Mouse (Mus musculus): Measurements from ENCODE around the gene Snf8.

Snf8 gene

DNA sequence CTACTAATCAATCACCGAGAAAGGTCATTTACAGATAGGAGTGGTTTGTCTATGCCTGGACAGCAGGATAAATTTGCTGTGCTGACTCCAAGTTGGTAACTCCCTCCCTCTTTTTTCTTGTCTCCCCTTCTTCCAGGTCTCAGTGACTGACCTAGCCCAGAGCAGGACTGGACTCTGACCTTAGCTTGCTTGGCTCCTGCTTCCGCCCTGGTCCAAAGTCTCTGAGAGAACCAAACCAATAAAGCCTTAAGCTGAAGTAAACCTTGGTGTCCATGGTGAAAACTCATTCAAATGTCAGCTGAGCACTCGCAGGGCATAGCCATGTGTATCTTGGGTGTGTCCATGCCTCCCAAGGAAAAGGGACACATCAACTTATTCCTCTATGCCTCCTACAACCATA lies 4.1 kb upstream of the Snf8 start:
- DNase-seq = no peak

DNA sequence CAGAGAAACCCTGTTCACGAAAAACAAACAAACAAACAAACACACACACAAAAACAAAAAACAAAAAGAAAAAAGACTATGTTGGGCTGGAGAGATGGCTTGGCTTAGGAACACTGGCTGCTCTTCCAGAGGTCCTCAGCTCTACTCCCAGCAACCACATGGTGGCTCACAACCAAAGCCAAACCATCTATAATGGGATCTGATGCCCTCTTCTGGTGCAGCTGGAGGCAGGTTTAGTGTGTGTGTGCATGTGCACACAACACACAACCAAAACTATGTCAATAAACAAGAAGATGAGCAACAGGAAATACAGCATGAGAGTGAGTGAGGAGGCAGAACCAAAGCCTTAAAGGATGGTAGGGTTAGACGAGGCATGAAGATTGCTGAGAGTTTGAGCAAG lies 3.0 kb upstream of the Snf8 start:
- no peak for DNase-seq

DNA sequence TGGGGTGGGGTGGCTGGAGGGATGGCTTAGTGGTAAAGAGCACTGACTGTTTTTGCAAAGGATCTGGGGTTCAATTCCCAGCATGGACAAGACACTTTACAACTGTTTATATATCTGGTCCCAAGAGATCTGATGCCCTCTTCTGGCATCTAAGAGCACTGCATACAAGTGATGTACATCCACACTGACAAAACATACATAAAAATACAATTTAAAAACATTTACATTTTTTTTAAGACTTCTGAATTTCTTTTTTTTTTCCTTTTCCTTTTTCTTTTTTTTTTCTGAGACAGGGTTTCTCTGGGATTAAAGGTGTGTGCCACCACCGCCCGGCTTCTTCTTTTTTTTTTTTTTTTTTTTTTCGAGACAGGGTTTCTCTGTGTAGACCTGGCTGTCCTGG lies 1.4 kb upstream of the Snf8 start:
- DNase-seq = no peak

DNA sequence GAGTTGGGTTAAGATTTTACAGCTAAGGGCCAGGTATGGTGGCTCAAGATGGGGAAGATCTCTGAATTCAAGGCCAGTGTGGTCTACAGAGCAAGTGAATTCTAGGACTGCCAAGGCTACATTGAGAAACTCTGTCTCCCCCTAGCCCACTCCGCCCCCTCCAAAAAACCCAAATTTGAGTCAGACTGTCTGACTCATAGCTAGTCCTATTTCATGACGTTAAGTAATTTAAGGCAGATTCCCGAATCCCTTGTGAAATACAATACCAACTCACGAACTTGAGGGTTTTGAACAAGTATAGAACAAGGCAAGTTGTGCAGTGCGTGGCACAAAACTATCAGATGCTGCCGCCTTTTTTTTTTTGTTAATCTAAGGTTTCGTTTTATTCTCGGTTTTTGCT lies 569 bp upstream of the Snf8 start:
- no peak for DNase-seq

DNA sequence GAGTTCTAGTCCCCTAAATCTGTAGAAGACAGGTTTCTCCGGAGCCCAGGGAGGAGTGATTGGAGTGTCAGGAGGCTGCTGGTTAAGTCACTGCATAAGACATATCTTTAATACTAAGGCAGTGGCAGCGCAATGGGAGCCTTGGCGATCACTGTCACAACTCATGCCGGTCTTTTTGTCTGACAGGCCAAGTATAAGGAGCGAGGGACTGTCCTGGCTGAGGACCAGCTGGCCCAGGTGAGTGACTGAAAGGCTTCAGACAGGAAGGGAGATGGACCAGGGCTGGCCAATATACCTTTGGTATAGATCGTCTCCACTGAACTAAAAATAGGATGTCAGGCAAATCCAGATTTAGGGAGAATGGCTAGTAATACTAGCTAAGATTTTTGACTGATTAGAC lies 448 bp downstream of the Snf8 start:
- DNase-seq = no peak

DNA sequence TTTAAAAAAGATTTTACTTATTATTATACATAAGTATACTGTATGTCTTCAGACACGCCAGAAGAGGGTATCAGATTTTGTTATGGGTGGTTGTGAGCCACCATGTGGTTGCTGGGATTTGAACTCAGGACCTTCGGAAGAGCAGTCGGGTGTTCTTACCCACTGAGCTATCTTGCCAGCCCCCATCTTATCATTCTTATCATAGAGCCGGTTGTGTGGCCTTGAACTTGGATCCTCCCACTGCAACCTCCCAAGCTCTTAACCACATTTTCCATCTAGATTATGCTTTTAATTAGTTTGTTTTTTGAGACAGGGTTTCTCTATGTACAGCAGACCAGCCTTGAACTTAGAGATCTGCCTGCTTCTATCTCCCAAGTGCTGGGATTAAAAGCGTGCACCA lies 2.8 kb downstream of the Snf8 start:
- DNase-seq = no peak

DNA sequence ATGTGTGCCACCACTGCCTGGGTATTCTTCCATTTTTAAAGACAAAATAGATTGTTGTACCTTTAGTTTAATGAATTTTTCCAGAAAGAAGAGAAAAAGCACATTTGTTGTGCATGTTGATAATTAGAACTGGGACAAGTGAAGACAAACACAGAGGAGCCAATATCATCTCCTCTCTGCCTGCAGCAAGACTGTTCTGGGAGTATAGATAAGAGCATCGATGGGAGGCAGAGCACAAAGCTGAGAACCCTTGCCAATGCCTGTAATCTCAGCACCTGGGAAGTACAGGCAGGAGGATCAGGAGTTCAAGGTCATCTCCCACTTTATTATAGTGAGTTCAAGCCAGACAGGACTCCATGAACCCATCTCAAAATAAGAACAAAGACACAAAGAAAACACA lies 3.9 kb downstream of the Snf8 start:
- DNase-seq = no peak

DNA sequence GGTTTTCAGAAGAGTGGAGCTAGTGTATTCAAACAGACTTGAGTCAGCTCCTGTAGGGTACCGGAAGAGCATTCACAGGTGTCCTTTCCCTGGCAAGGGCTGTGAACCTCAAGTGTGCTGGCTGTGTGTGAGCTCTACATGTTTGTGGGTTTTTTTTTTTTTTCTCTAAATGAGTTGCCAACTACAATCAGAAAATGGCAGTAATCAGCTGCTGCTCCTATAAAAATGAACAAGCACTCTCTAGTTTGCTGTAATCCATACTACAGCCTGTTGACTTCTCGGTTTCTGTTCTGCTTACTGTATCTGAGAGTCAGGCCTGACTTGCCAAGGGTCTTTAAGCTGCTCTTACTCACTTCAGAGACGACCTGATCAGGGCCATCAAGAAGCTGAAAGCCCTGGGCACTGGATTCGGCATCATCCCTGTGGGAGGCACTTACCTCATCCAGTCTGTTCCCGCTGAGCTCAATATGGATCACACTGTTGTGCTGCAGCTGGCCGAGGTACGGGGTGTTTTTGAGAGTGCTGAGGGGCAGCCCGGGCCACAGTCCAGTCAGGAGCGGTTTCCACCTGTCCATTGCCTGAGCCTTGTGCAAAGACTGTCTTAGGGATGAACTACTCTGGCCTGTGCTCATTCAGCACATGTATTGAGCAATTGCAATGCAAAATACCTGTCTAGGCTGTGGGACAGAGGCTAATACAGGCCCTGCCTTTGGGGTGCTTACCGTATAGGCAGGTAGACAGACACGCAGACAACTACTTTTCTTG lies 10.3 kb downstream of the Snf8 start:
- DNase-seq = no peak

DNA sequence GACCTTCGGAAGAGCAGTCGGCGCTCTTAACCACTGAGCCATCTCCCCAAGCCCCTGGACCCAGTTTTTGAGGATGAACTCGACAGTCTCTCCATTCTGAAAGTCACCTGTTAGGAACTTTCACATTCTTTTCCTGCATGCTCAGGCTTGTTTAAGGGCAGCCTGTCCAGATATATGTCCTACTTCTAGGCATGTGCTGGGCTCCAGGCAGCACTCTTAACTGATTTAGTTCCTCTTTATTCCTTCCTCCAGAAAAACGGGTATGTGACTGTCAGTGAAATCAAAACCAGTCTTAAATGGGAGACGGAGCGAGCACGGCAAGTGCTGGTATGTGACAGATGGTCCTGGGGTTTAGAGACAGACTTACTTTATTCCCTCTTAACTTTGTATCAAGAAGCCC lies 11.3 kb downstream of the Snf8 start:
- DNase-seq = no peak

DNA sequence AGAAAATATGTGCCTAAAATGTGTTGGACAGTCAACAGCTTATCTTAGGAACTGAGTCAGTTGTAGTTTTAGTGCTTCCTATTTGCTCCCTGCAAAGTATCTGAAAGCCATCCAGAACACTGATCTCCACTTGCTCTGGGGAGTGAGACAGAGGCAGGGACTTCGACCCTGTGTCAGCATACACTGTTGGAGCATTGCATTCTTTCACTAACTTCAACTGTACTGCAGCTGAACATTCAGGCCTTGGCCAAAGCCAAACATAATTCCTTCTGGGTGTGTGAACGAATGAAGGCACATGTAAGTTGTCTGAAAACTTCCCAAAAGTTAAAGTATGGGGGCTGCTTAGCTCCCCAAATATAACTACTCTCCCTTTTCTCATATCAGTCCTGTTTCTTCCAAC lies 12.1 kb downstream of the Snf8 start:
- DNase-seq = no peak

DNA sequence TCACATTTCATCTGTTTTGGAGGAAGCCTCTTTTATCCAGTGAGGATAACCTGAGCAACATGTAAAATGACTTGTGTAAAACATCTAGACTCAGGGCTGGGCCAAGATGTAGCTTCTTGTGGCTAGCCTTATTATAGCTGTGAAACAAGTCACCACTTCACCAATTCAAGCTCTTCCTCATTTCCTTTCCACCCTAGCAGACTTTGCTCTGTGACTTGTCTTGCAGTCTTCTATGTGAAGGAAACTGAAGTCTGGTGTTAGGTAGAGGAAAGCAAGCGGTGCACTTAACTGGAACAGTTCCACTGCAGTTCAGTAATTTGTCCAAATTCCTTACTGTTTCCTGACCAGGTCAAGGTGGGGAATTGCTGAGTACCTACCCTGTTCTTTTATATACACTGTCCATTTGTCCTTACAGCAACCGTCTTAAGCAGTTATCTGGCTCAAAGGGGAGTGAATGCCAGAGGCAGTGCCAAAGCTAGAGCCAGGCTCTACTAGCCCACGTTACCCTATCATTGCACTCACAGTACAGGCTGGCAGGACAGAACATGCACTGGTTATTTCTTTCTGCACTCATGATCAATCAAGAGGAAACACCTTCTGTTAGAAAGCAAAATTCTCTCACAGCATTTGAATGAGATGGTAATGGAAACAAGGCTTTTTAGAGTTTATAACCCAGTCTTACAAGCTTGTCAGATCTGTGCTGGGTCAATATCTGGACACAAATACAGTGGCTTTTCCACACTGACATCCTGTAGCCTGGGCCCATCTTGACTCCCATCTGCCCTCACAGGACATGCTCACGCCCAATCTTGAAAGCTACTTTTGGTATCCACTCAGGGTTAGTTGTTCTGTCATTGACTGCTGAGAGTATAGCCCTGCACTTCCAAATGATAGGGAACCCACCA lies 13.0 kb downstream of the Snf8 start:
- DNase-seq = no peak

DNA sequence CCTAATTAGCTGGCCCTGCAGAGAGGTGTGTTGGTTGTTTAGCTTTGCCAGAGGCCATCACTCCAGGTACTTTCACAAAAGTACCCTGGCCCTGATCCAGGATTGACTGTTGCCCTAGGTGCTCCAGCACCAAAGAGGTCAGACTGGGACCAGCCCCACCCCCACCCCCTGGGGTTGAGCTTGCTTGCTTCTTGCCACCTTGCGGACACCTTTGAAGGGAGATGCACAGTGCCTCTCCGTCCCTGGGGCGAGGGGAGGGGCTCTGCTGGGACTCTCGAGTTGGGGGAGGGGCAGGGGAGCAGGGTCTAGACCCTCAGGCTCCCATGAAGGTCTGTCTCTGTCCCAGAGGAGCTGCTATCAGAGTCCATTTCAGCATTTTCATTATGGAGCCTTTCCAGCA lies 15.3 kb downstream of the Snf8 start:
- DNase-seq = peak in 1 of 2 experiments; percentile 20

DNA sequence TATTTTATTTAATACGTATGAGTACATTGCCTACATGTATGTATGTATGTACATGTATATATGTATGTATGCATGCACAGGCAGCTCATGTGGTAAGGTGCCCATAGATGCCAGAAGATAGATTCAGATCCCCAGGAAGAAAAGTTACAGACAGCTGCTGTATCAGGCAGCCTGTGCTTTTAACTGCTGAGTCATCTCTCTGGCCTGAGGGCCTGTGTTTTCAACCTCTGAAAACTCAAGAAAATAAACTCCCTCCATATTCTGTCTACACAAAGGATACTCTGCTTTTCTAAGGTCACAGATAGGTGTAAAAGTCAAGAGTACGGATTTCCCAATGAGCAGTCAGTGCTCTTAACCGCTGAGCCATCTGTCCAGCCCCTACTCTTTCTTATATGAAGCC lies 16.2 kb downstream of the Snf8 start:
- DNase-seq = no peak

DNA sequence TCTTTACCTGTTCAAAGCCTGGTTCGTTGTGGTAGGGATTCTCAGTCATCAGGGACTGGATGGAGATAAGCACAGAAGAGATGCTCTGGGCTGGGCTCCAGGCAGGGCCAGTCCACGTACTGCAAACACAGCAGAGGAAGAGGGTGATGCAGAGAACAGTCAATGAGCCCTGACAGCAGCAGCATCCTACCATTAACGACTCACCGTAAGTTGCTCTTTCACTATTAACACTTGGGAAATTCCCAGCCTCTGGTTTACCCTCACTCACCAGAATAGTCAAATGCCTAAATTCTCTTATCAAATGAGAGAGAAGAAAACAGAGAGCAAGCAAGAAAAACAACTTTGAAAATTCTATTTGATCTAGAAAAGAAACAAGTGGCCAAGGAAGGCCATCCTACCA lies 23.6 kb downstream of the Snf8 start:
- DNase-seq = no peak

DNA sequence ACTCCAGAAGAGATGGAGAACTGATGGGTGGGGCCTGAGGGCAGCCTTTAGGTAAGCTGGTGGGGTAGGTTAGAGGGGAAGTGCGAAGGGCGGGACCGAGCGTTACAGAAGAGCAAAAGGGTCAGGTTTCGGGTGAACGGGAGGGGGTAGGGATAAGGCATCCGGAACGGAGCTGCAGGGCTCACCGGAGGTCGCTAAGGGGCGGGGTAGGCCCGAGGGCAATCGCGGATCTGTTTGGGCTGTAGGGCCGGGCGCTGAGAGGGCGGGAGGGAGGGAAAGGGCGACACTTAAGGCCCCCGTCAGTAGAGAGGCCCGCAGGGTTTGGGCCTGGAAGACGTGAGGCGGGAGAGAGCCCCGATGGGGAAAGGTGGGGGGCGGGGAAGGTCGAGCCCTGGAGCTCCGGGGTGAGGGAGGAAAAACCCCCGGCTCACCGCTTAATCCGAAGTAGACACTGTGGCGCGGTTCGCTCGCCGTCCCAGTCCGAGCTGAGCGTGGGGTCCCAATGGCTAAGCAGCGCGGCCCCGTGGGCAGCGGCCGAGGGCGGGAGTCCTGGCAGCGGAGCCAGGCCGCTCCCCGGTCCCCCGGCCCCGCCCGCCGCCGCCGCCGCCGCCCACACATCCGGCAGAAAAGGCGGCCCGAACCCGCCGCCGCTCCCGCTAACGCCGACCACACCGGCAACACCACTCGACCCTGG lies 30.0 kb downstream of the Snf8 start:
- peak; percentile 61 to 74 for DNase-seq

DNA sequence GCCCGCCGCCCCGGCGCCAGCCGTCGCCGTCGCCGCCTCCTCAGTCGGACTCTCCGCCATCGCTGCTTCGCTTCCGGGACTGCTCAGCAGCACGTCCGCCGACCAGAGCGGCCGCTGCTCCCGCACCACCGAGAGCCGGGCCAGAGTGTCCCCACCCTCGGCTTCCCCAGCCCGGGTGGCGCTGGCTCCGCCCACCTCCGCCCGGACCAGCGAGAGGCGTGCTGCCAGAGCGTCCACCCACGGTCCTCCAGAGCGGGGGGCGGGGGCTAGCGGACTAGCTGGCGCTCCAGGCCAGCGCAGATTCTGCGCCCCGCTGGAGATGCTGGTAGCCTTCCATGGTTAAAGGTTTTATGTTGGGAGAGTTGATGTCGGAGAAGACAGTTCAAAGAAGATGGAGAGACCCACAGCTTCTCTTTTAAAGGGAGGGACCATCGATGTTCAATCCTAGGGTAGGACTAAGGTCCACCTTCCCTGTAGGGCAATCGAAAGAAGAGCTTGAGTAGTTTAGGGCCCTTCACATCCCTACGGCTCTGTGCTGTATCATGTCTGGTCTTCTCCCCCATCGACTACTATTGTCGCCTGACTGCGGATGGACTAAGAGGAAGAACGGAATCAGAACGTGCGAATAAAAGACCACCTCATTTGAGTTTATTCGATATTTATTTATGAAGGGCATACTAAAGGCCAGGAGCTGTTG lies 30.7 kb downstream of the Snf8 start, which contains the start of gene Ube2z:
TSS of gene Ube2z (minus strand) at position 174 of the 697 bp plus-strand sequence.
- peak; percentile 96 to 98 for DNase-seq

DNA sequence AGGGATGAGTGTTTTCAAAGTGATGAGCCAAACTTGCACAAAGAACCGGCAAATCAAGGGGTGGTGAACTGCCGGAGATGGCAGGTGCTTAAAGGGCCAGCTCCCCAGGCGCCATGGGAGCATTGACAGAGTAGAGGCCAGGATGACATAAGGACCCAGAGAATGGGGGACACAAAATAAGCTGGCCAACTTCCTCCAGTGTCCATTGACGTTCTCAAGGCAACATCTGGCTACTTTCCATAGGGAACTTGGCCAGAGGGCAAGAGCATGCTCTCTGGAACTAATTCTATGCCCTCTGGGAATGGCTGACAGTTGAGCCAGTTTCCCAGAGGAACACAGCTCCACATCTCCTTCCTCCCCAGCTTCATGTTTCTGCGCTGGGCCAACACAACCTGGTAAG lies 33.5 kb downstream of the Snf8 start:
- DNase-seq = no peak

DNA sequence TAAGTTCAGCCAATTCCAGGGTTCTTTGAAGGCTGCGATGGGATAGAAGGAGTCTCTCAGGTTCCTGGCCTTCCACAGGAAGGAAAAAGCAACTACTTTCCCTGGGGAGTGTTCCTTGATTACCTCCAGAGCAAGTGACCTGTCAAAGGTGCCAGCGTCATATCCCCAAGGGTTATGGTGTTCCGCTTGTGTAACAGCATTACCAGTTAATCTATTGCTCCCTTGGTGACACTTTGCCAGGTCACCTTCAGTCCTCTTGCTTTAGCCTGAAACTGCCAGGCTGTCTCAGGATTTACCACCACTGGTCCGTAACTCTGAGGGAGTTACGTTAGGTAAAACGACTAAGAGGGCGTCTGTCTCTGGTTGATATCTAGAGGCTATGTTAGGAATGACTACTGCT lies 35.7 kb downstream of the Snf8 start:
- no peak for DNase-seq

DNA sequence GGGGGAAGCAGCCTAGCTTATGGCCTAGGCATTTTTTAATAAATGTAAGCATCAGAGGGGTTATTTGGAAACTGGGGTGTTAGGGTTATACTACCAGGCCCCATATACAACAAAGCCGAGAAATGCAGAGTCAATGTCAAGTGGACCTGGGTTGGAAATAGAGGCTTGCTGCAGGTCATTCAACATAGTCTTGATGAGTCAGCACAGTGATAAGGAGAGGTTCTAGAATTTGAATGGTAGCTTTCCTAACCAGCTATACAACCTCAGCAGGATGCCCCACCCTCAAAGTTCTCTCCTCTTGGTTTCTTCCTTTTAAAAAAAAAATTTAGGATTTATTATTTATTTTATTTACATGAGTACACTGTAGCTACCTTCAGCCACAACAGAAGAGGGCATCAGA lies 36.3 kb downstream of the Snf8 start:
- DNase-seq = no peak

DNA sequence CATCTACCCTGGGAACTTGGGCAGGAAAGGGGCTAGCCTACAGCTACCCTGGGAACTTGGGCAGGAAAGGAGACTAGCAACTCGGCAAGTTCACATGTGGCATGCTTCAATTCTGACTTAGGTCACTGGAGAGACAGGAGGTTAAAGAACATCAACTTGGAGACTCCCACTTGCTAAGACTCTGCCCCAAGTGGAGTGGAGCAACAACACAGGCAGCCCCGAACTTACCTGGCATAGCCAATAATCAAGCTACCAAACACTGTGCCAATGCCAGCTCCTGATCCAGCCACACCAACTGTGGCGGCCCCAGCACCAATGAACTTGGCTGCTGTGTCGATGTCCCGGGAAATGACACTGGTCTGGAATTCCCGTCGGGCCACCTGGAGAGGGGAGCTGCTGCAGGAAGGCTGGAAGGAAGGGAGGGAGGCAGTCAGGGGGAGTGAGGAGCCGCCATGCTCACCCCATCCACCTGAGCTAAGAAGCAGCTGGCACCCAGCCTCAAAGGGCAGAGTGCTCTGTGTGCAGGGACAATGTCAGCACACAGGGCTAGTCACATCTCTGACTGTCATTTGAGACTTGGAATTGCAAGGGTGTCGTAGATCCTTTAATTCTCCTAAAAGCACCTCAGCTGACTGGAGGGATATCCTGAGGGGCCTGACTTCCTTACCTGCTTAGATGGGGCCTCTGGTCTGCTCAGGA lies 38.8 kb downstream of the Snf8 start:
- DNase-seq = no peak

DNA sequence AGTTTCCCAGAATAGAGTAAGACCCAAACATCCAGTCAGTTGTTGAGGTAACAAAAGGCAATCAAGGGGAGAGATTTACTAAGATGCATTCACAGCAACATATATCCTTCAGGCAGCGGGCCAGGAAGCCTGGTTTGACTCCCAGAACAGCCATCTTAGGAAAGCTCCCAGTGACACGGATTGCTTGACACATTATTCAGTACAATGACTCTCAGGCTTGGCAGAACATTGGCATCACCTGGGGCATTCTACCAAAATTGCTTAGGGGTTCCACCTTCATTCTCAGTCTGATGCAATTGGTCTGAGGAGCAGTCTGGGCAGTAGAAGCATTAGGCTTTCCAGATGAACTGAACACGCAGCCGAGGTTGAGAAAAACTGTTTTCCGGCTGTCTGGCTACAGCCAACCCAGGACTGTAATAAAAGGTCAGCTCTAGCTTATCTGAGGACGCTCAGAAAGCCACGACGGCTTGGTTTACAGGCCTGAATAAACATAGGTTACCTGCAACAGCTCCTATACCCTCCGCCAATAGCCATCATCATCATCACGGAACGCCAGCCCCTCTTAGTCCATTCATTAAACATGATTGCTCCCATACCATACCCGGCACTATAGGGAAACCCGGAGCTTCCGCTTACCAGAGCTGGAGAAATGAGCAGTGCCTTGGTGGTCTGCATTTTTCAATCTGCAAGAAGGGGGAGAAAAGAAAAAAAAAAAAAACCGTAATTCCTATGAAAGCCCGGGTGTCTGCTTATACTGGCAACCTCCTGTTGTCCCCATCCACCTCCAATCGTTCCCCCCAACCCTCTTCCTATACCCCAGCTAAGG lies 39.9 kb downstream of the Snf8 start:
- DNase-seq = no peak

DNA sequence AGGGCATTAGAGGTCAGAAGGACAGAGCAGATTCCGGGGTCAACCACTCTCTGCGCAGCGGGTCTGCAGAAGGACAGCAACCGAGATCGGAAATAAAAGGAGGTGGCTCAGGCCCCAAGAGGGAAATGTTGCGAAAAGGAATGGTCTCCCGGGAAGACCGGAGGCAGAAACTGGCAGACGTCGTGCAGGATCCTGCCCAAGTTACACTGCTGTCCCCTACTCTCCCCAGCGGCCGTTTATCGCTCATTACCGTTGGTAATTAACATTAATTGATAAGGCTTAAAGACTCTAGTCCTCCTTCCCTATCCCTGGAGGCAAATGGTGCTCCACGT lies 40.5 kb downstream of the Snf8 start:
- DNase-seq = no peak

All from thymus, postnatal 36 days (tissue).